13 mouse cellular contexts compared by ENCODE assay signal in genomic region chr17:87315891-87316763, GRCm38 (mm10). TPM values are rescaled to one million over a fixed set of nuclear protein-coding genes. Genes with fewer than 3 reads are reported as not detected.
DNase-seq lines count a peak whose midpoint lies in the region; ATAC-seq and TF ChIP-seq lines count a peak whose summit lies in the region.
"Had no signal": no experiment of that assay in that cellular context is flagged by ENCODE, and none has a peak within 500 bp of the region (broad histone marks: within the 10 kb centered on the region; RNA-seq: fewer than 3 reads in every experiment).

No protein-coding gene starts in this region.

- peak overlapping the region; percentile 65 for H3K27ac ChIP-seq in liver, adult 2 months (replicated peaks; ENCODE audit: insufficient read depth, low read depth, low read length)
- H3K27ac ChIP-seq in liver, embryonic 15.5 days (replicated peaks) = 0 out of 2 replicates have a peak overlapping the region, but pooled peaks have one; percentile 19
- H3K27ac ChIP-seq in limb, embryonic 10.5 days = no peak overlapping the region
- H3K27ac ChIP-seq: embryonic facial prominence, embryonic 13.5 days had no signal

- H3K4me3 ChIP-seq in liver, adult 2 months (ENCODE audit: insufficient read depth, low read depth, low read length) = no peak overlapping the region
- H3K4me3 ChIP-seq in liver, embryonic 15.5 days (replicated peaks) = no peak overlapping the region
- H3K4me3 ChIP-seq in limb, embryonic 10.5 days = no peak overlapping the region
- H3K4me3 ChIP-seq: embryonic facial prominence, embryonic 13.5 days had no signal

- no peak for TF ChIP-seq POLR2A in liver, adult 2 months (IDR thresholded peaks at IDR 0.05; ENCODE audit: extremely low read depth, insufficient read depth, low read length)

- peak; percentile 57 for DNase-seq in cerebellum, adult 11 months
- DNase-seq in cerebellum, postnatal 4 days (ENCODE audit: low spot score in 2 of 2) = no peak
- peak; percentile 67 for DNase-seq in liver, adult 2 months (ENCODE audit: extremely low read depth, low read depth, low spot score)
- DNase-seq in liver = no peak
- DNase-seq in cerebellum, adult 9-10 months = peak; percentile 72
- DNase-seq in kidney, adult 9 months = no peak
- no peak for DNase-seq in limb, embryonic 10.5 days (ENCODE audit: low spot score)
- DNase-seq: lung, postnatal 14 days; midbrain, embryonic 14.5 days; right cerebral cortex, postnatal 25 days; thymus, adult 18-20 months had no signal

- no peaks in the 10 kb centered on the region for H3K79me2 ChIP-seq in liver, adult 2 months (ENCODE audit: control insufficient read depth, insufficient read depth, low read length)

- H3K4me2 ChIP-seq in liver, embryonic 15.5 days = no peak overlapping the region

- peaks cover 23% of the 10 kb centered on the region for H3K4me1 ChIP-seq in liver, adult 2 months (ENCODE audit: control insufficient read depth, insufficient read depth, low read length)
- H3K4me1 ChIP-seq in liver, embryonic 15.5 days (replicated peaks) = peaks cover 31% of the 10 kb centered on the region
- H3K4me1 ChIP-seq in limb, embryonic 10.5 days = peaks cover 49% of the 10 kb centered on the region

- WGBS in liver, adult 2 months = 39% methylated on average over 23 of the region's 23 CpGs
- 61% methylated on average over 23 of the region's 23 CpGs for WGBS in liver, embryonic 15.5 days (ENCODE audit: insufficient replicate concordance)
- WGBS in limb, embryonic 10.5 days = 80% methylated on average over 23 of the region's 23 CpGs

- no peaks in the 10 kb centered on the region for H3K27me3 ChIP-seq in liver, adult 2 months (ENCODE audit: control insufficient read depth, insufficient read depth, low read length)
- H3K27me3 ChIP-seq in liver, embryonic 15.5 days = no peaks in the 10 kb centered on the region
- no peaks in the 10 kb centered on the region for H3K27me3 ChIP-seq in limb, embryonic 10.5 days (ENCODE audit: low read depth, poor library complexity, severe bottlenecking)

- H3K9me3 ChIP-seq in liver, embryonic 15.5 days (replicated peaks) = no peaks in the 10 kb centered on the region
- no peaks in the 10 kb centered on the region for H3K9me3 ChIP-seq in limb, embryonic 10.5 days (replicated peaks)
- H3K9me3 ChIP-seq: embryonic facial prominence, embryonic 13.5 days had no signal

- ATAC-seq in liver, embryonic 15.5 days (ENCODE audit: insufficient read depth) = no peak

- H3K9ac ChIP-seq in liver, adult 2 months (ENCODE audit: low read depth, low read length) = peak overlapping the region; percentile 0; the same call in 1 of the 2 replicates
- no peak overlapping the region for H3K9ac ChIP-seq in liver, embryonic 15.5 days
- H3K9ac ChIP-seq: embryonic facial prominence, embryonic 13.5 days had no signal

- 0 out of 2 replicates have a peak, but pooled peaks have one; percentile 1 for TF ChIP-seq CTCF in liver, adult 2 months (IDR thresholded peaks at IDR 0.05; ENCODE audit: low read depth, low read length)

- no peaks in the 10 kb centered on the region for H3K36me3 ChIP-seq in liver, adult 2 months (ENCODE audit: control insufficient read depth, insufficient read depth, low read length)
- H3K36me3 ChIP-seq in liver, embryonic 15.5 days (replicated peaks) = 0 out of 2 replicates have a peak, but pooled peaks cover 2% of the 10 kb centered on the region
- H3K36me3 ChIP-seq in limb, embryonic 10.5 days = no peaks in the 10 kb centered on the region
- H3K36me3 ChIP-seq: embryonic facial prominence, embryonic 13.5 days had no signal

RNA-seq across cellular contexts. Expression of gene Ttc7, which starts 33.4 kb away (rescaled TPM):
- 19.0 and 22.4 TPM in 2 replicates for total RNA-seq in liver, adult 2 months (2014; rRNA removed)
- 36.5 and 37.8 TPM in 2 replicates for polyA plus RNA-seq in liver, adult 2 months (2012; rRNA removed)
- 10.8 and 11.3 TPM in 2 replicates for polyA plus RNA-seq in liver, embryonic 15.5 days (2015; fragmentation: Nextera tagmentation; extraction: Ambion mirVana)
- 3.6 and 3.9 TPM in 2 replicates for polyA plus RNA-seq in limb, embryonic 10.5 days (2016; fragmentation: Nextera tagmentation; extraction: Ambion mirVana)

RNA-seq across cellular contexts. Expression of gene Mcfd2, which starts 50.4 kb away (rescaled TPM):
- 223 and 231 TPM in 2 replicates for total RNA-seq in liver, adult 2 months (2014; rRNA removed)
- 263 and 314 TPM in 2 replicates for polyA plus RNA-seq in liver, adult 2 months (2012; rRNA removed)
- polyA plus RNA-seq in liver, embryonic 15.5 days (2015; fragmentation: Nextera tagmentation; extraction: Ambion mirVana) = 74.1 and 87.6 TPM in 2 replicates
- 76.2 and 76.4 TPM in 2 replicates for polyA plus RNA-seq in limb, embryonic 10.5 days (2016; fragmentation: Nextera tagmentation; extraction: Ambion mirVana)

Comparison
In these comparisons a context has a peak if more than half of its experiments do, and no peak if none do; other contexts are left out.
1. DNase-seq: peak in cerebellum, adult 11 months (single experiment), liver, adult 2 months (single experiment) and cerebellum, adult 9-10 months (single experiment); none in cerebellum, postnatal 4 days (0 of 2), liver (single experiment), kidney, adult 9 months (single experiment) and limb, embryonic 10.5 days (single experiment).